Mouse (Mus musculus) stomach, postnatal 0 days (tissue): ENCODE data around the gene Polr1a. TPM values are rescaled to one million over a fixed set of nuclear protein-coding genes. Genes with fewer than 3 reads are reported as not detected.

Experiments
- ATAC-seq: fragments of 200-750 bp; cut with Nextera tagmentation; 2 replicates; pipeline ENCODE4 v1.8.0; 2017; ENCODE audit not compliant: low FRiP score, low TSS enrichment
- DNase-seq: peaks from one replicate; pipeline ENCODE4 v3.0.0-alpha.2; 2016; ENCODE audit warnings: low spot score
- H3K27ac ChIP-seq: fragments of 300-500 bp; sonication (generic); replicated peaks from 2 replicates; pipeline ENCODE4 v1.5.1; 2014; ENCODE audit warnings: mild to moderate bottlenecking, control low read depth
- H3K27me3 ChIP-seq: fragments of 300-500 bp; sonication (generic); 2 replicates; pipeline ENCODE4 v1.6.1; 2014; ENCODE audit warnings: low read length; ENCODE audit not compliant: control insufficient read depth, insufficient read depth
- H3K36me3 ChIP-seq: fragments of 300-500 bp; sonication (generic); 2 replicates; pipeline ENCODE4 v1.6.1; 2014; ENCODE audit warnings: low read length, mixed read lengths; ENCODE audit not compliant: control insufficient read depth, insufficient read depth
- H3K4me1 ChIP-seq: fragments of 300-500 bp; sonication (generic); replicated peaks from 2 replicates; pipeline ENCODE4 v1.6.1; 2014; ENCODE audit warnings: antibody characterized with exemption; ENCODE audit not compliant: control insufficient read depth, insufficient read depth
- H3K4me2 ChIP-seq: fragments of 300-500 bp; sonication (generic); replicated peaks from 2 replicates; pipeline ENCODE4 v1.6.1; 2014; ENCODE audit warnings: low read depth, mild to moderate bottlenecking, control low read depth, moderate library complexity
- H3K4me3 ChIP-seq: fragments of 300-500 bp; sonication (generic); 2 replicates; pipeline ENCODE4 v1.5.1; 2014; ENCODE audit warnings: low read depth, low read length, control low read depth
- H3K9ac ChIP-seq: fragments of 300-500 bp; sonication (generic); 2 replicates; pipeline ENCODE4 v1.6.1; 2014; ENCODE audit warnings: mild to moderate bottlenecking, low read length, control low read depth, mixed read lengths
- H3K9me3 ChIP-seq: fragments of 300-500 bp; sonication (generic); 2 replicates; pipeline ENCODE4 v1.6.1; 2016; ENCODE audit warnings: low read length; ENCODE audit not compliant: control insufficient read depth
- CTCF ChIP-seq: IDR thresholded peaks from 2 replicates; pipeline ENCODE4 v1.5.1; 2016; ENCODE audit warnings: antibody characterized with exemption, low read depth, mild to moderate bottlenecking, moderate library complexity
- EP300 ChIP-seq: optimal IDR thresholded peaks from 2 replicates; pipeline ENCODE3; 2016; ENCODE audit warnings: antibody characterized with exemption
- WGBS: fragments of 180-500 bp; shearing (Covaris S2); extraction: QIAGEN DNeasy Blood & Tissue Kit; methylation state at CpG from one replicate; pipeline ENCODE4 v1.1.7; 2014; 5-methylcytosine and 5-hydroxymethylcytosine counted together
- polyA plus RNA-seq: library from polyadenylated mRNA; unstranded; fragments of >200 nt; fragmentation: Nextera tagmentation; extraction: Ambion mirVana; gene quantifications from 2 replicates; pipeline ENCODE4 v1.2.1, GENCODE M21; 2015

Gene Polr1a
- polyA plus RNA-seq, 1 experiment from 2014 or later: 8.4 TPM

- whole genome bisulfite sequencing: 79% methylated on average over 5 of the region's 5 CpGs
- no peaks in the 10 kb centered on the region for H3K27me3 ChIP-seq
- no peak for TF ChIP-seq EP300
- TF ChIP-seq CTCF: no peak
These were observed 53.3 kb downstream of the Polr1a start for GRCm38 (mm10) chr6:71962119-71962518.

GRCm38 (mm10) chr6:71962706-71963105 lies 53.9 kb downstream of the Polr1a start:
- no peaks in the 10 kb centered on the region for H3K27me3 ChIP-seq
- ATAC-seq: no peak
- H3K9me3 ChIP-seq: no peaks in the 10 kb centered on the region
- peaks cover 5% of the 10 kb centered on the region for H3K36me3 ChIP-seq
- H3K27ac ChIP-seq: no peak overlapping the region
- 87% methylated on average over 6 of the region's 6 CpGs for WGBS
- DNase-seq: no peak
- no peak for TF ChIP-seq CTCF
- no peak for TF ChIP-seq EP300
- H3K9ac ChIP-seq: no peak overlapping the region
- H3K4me3 ChIP-seq: no peak overlapping the region
- H3K4me2 ChIP-seq: no peak overlapping the region
- H3K4me1 ChIP-seq: no peaks in the 10 kb centered on the region

More at GRCm38 (mm10) chr6:71962119-71962518, 53.3 kb downstream of the Polr1a start:
- no peak overlapping the region for H3K9ac ChIP-seq
- peaks cover 5% of the 10 kb centered on the region; the same call in 1 of the 2 replicates for H3K36me3 ChIP-seq
- DNase-seq (no peak), ATAC-seq (no peak)
- no peak overlapping the region for H3K4me2 ChIP-seq
- H3K4me1 ChIP-seq: no peaks in the 10 kb centered on the region
- no peak overlapping the region for H3K4me3 ChIP-seq
- no peaks in the 10 kb centered on the region for H3K9me3 ChIP-seq
- no peak overlapping the region for H3K27ac ChIP-seq

GRCm38 (mm10) chr6:71963561-71963960 lies 54.7 kb downstream of the Polr1a start:
- no peaks in the 10 kb centered on the region for H3K9me3 ChIP-seq
- H3K27ac ChIP-seq: no peak overlapping the region
- DNase-seq: no peak
- no peak overlapping the region for H3K4me2 ChIP-seq
- no peaks in the 10 kb centered on the region for H3K27me3 ChIP-seq
- TF ChIP-seq CTCF: no peak
- no peak for TF ChIP-seq EP300
- no peaks in the 10 kb centered on the region for H3K4me1 ChIP-seq
- no peak overlapping the region for H3K9ac ChIP-seq
- WGBS: 95% methylated on average over 11 of the region's 11 CpGs
- no peak overlapping the region for H3K4me3 ChIP-seq
- peaks cover 8% of the 10 kb centered on the region for H3K36me3 ChIP-seq
- no peak for ATAC-seq

- no peak for ATAC-seq
- Histone ChIP-seq H3K9ac (no peak overlapping the region), H3K36me3 (peaks cover 16% of the 10 kb centered on the region), H3K4me2 (no peak overlapping the region), H3K4me1 (no peaks in the 10 kb centered on the region), H3K27ac (no peak overlapping the region), H3K4me3 (no peak overlapping the region), H3K27me3 (no peaks in the 10 kb centered on the region), H3K9me3 (no peaks in the 10 kb centered on the region)
- 68% methylated on average over 5 of the region's 5 CpGs for WGBS
- TF ChIP-seq CTCF (no peak), EP300 (no peak)
- no peak for DNase-seq
These were observed 57.9 kb downstream of the Polr1a start for GRCm38 (mm10) chr6:71966683-71967303.

- Histone ChIP-seq H3K9ac (no peak overlapping the region), H3K4me1 (no peaks in the 10 kb centered on the region), H3K4me2 (no peak overlapping the region), H3K36me3 (peaks cover 20% of the 10 kb centered on the region), H3K27me3 (no peaks in the 10 kb centered on the region), H3K9me3 (no peaks in the 10 kb centered on the region), H3K4me3 (no peak overlapping the region), H3K27ac (no peak overlapping the region)
- DNase-seq: no peak
- WGBS: 79% methylated on average over 7 of the region's 7 CpGs
- ATAC-seq: no peak
- no peak for TF ChIP-seq EP300
- TF ChIP-seq CTCF: no peak
These were observed 59.0 kb downstream of the Polr1a start for GRCm38 (mm10) chr6:71967847-71968246.

GRCm38 (mm10) chr6:71969459-71969858 lies 60.6 kb downstream of the Polr1a start:
- H3K27me3 ChIP-seq: no peaks in the 10 kb centered on the region
- peaks cover 26% of the 10 kb centered on the region for H3K36me3 ChIP-seq
- H3K27ac ChIP-seq: no peak overlapping the region
- TF ChIP-seq CTCF (no peak), EP300 (no peak)
- H3K4me1 ChIP-seq: no peaks in the 10 kb centered on the region
- no peak for DNase-seq
- no peak overlapping the region for H3K4me3 ChIP-seq
- no peaks in the 10 kb centered on the region for H3K9me3 ChIP-seq
- H3K4me2 ChIP-seq: no peak overlapping the region
- no peak for ATAC-seq
- H3K9ac ChIP-seq: no peak overlapping the region
- WGBS: 81% methylated on average over 7 of the region's 7 CpGs
